Mouse (Mus musculus) CH12.LX (cell line): Measurements from ENCODE around the gene Ostm1. TPM values are rescaled to one million over a fixed set of nuclear protein-coding genes. Genes with fewer than 3 reads are reported as not detected.

Experiments
- DNase-seq: peaks from one replicate; pipeline ENCODE4 v3.0.0-alpha.2; 2013; ENCODE audit errors: extremely low read depth
- H3K27ac ChIP-seq: 2 replicates; pipeline ENCODE4 v1.5.1; 2012; ENCODE audit warnings: low read depth, mild to moderate bottlenecking, control low read depth, moderate library complexity; ENCODE audit not compliant: insufficient read depth
- H3K27me3 ChIP-seq: replicated peaks from 2 replicates; pipeline ENCODE3; 2012; ENCODE audit warnings: inconsistent platforms
- H3K36me3 ChIP-seq, 2 experiments: replicated peaks in 1 of 2; 2 replicates each; pipeline versions ENCODE3 to v1.6.1; 2012; ENCODE audit warnings: inconsistent platforms in 1 of 2, low read length in 1 of 2, mild to moderate bottlenecking in 1 of 2, mixed read lengths in 1 of 2, moderate library complexity in 1 of 2; ENCODE audit not compliant: control insufficient read depth in 1 of 2, insufficient read depth in 1 of 2
- H3K4me1 ChIP-seq, 2 experiments: 2 replicates each; pipeline ENCODE4 v1.6.1; 2012; ENCODE audit warnings: inconsistent platforms in 1 of 2, moderate library complexity in 1 of 2; ENCODE audit not compliant: insufficient read depth in 2 of 2, control insufficient read depth in 1 of 2
- H3K4me2 ChIP-seq: 2 replicates; pipeline ENCODE4 v1.6.1; 2012; ENCODE audit warnings: low read depth, mild to moderate bottlenecking, control low read depth; ENCODE audit not compliant: poor library complexity, insufficient read depth, severe bottlenecking
- H3K4me3 ChIP-seq, 3 experiments: fragments of 150-350 bp in 1 of 3; sonication (generic) in 1 of 3; replicated peaks in 1 of 3; 2 replicates each; pipeline versions ENCODE3 to v1.5.1; 2011 to 2012; ENCODE audit warnings: low read depth in 2 of 3, low read length in 2 of 3, mild to moderate bottlenecking in 2 of 3, moderate library complexity in 2 of 3, control low read depth in 1 of 3, improper control_type of control experiment in 1 of 3, inconsistent platforms in 1 of 3, mixed read lengths in 1 of 3; ENCODE audit not compliant: poor library complexity in 1 of 3
- H3K79me2 ChIP-seq: replicated peaks from 2 replicates; pipeline ENCODE4 v1.6.1; 2012; ENCODE audit warnings: mild to moderate bottlenecking, moderate library complexity; ENCODE audit not compliant: control insufficient read depth, poor library complexity, insufficient read depth, severe bottlenecking; ENCODE audit errors: extremely low read depth
- H3K9ac ChIP-seq: 2 replicates; pipeline ENCODE4 v1.6.1; 2012; ENCODE audit warnings: low read depth, mild to moderate bottlenecking, control low read depth, moderate library complexity; ENCODE audit not compliant: insufficient read depth
- H3K9me3 ChIP-seq: replicated peaks from 2 replicates; pipeline ENCODE3; 2012; ENCODE audit warnings: low read length, inconsistent platforms, mixed read lengths
- CHD2 ChIP-seq: IDR thresholded peaks from 2 replicates; pipeline ENCODE4 v1.6.1; 2011; ENCODE audit warnings: low read length, improper control_type of control experiment
- CTCF ChIP-seq, 2 experiments: IDR thresholded peaks in 1 of 2; conservative IDR thresholded peaks in 1 of 2; 2 replicates each; pipeline ENCODE4 v1.5.1; 2011 to 2012; ENCODE audit warnings: low read depth in 2 of 2, low read length in 2 of 2, improper control_type of control experiment in 1 of 2, inconsistent platforms in 1 of 2, mild to moderate bottlenecking in 1 of 2, moderate library complexity in 1 of 2
- ELF1 ChIP-seq: IDR thresholded peaks from 2 replicates; pipeline ENCODE4 v1.6.1; 2014; ENCODE audit warnings: low read depth, mild to moderate bottlenecking, inconsistent platforms, low read length, improper control_type of control experiment
- EP300 ChIP-seq: IDR thresholded peaks from 2 replicates; pipeline ENCODE4 v1.6.1; 2011; ENCODE audit warnings: low read length, improper control_type of control experiment
- ETS1 ChIP-seq: conservative IDR thresholded peaks from 2 replicates; pipeline ENCODE4 v1.6.1; 2012; ENCODE audit warnings: low read depth, mild to moderate bottlenecking, inconsistent platforms, low read length, improper control_type of control experiment, moderate library complexity
- GABPA ChIP-seq: IDR thresholded peaks from 2 replicates; pipeline ENCODE4 v1.6.1; 2012; ENCODE audit warnings: low read depth, low read length, improper control_type of control experiment, inconsistent platforms; ENCODE audit not compliant: insufficient replicate concordance
- JUN ChIP-seq: IDR thresholded peaks from 2 replicates; pipeline ENCODE4 v1.6.1; 2011; ENCODE audit warnings: low read depth, mild to moderate bottlenecking, low read length, improper control_type of control experiment, moderate library complexity; ENCODE audit not compliant: insufficient read depth
- MAZ ChIP-seq: IDR thresholded peaks from 2 replicates; pipeline ENCODE4 v1.6.1; 2012; ENCODE audit warnings: low read depth, mild to moderate bottlenecking, inconsistent platforms, low read length, improper control_type of control experiment, moderate library complexity
- MEF2A ChIP-seq: IDR thresholded peaks from 2 replicates; pipeline ENCODE4 v1.6.1; 2014; ENCODE audit warnings: low read depth, mild to moderate bottlenecking, inconsistent platforms, low read length, improper control_type of control experiment, borderline replicate concordance
- MXI1 ChIP-seq: IDR thresholded peaks from 2 replicates; pipeline ENCODE4 v1.6.1; 2011; ENCODE audit warnings: mild to moderate bottlenecking, low read depth, low read length, improper control_type of control experiment
- MYC ChIP-seq: IDR thresholded peaks from 2 replicates; pipeline ENCODE4 v1.6.1; 2011; ENCODE audit warnings: low read depth, mild to moderate bottlenecking, improper control_type of control experiment, low read length
- NELFE ChIP-seq: IDR thresholded peaks from 2 replicates; pipeline ENCODE4 v1.6.1; 2011; ENCODE audit warnings: low read depth, low read length, improper control_type of control experiment
- PAX5 ChIP-seq: IDR thresholded peaks from 2 replicates; pipeline ENCODE4 v1.6.1; 2012; ENCODE audit warnings: low read length, inconsistent platforms, mixed read lengths
- RAD21 ChIP-seq: IDR thresholded peaks from 2 replicates; pipeline ENCODE4 v1.6.1; 2011; ENCODE audit warnings: low read depth, mild to moderate bottlenecking, low read length, improper control_type of control experiment, moderate library complexity
- RCOR1 ChIP-seq: conservative IDR thresholded peaks from 2 replicates; pipeline ENCODE4 v1.6.1; 2012; ENCODE audit warnings: low read depth, mild to moderate bottlenecking, inconsistent platforms, low read length, improper control_type of control experiment
- SMC3 ChIP-seq: IDR thresholded peaks from 2 replicates; pipeline ENCODE4 v1.6.1; 2011; ENCODE audit warnings: low read depth, low read length, improper control_type of control experiment
- TCF12 ChIP-seq: IDR thresholded peaks from 2 replicates; pipeline ENCODE4 v1.6.1; 2014; ENCODE audit warnings: low read depth, mild to moderate bottlenecking, inconsistent platforms, low read length, improper control_type of control experiment
- USF1 ChIP-seq: IDR thresholded peaks from 2 replicates; pipeline ENCODE4 v1.6.1; 2014; ENCODE audit warnings: low read depth, mild to moderate bottlenecking, inconsistent platforms, low read length, improper control_type of control experiment
- ZC3H11A ChIP-seq: IDR thresholded peaks from 2 replicates; pipeline ENCODE4 v1.6.1; 2012; ENCODE audit warnings: low read depth, mild to moderate bottlenecking, inconsistent platforms, low read length, improper control_type of control experiment
- ZKSCAN1 ChIP-seq: IDR thresholded peaks from 2 replicates; pipeline ENCODE4 v1.6.1; 2012; ENCODE audit warnings: low read depth, inconsistent platforms, low read length, improper control_type of control experiment, borderline replicate concordance
- dilution Hi-C: fragments of 300-500 bp; cut with MboI; formaldehyde crosslinking; loops from 2 replicates; pipeline ENCODE4 v1.14.3; 2020; ENCODE audit warnings: low sequenced_read_pairs; ENCODE audit not compliant: extremely low pct_unique_long_range_greater_than_20kb, extremely low pct_ligation_motif_present
- in situ Hi-C: fragments of 300-500 bp; cut with MboI; formaldehyde crosslinking; loops from 3 replicates; pipeline ENCODE4 v1.14.3; 2019; ENCODE audit warnings: low sequenced_read_pairs, low pct_ligation_motif_present, low pct_unique_long_range_greater_than_20kb, mixed read lengths
- polyA plus RNA-seq: library from polyadenylated mRNA; unstranded; fragments of >175 nt; gene quantifications from 2 replicates; pipeline ENCODE4 v1.2.1, GENCODE M21; 2012; ENCODE audit warnings: low read depth; ENCODE audit not compliant: insufficient read length
- total RNA-seq, 2 experiments: library from RNA; depleted of rRNA; stranded (reverse); fragments of 300-350 nt in 1 of 2; fragments of >200 nt in 1 of 2; gene quantifications; 2 replicates each; pipeline ENCODE4 v1.2.3; 2012 to 2014

Gene Ostm1
- total and polyA plus RNA-seq, 3 experiments: 19.4 to 30.2 (median 19.4) TPM

DNA sequence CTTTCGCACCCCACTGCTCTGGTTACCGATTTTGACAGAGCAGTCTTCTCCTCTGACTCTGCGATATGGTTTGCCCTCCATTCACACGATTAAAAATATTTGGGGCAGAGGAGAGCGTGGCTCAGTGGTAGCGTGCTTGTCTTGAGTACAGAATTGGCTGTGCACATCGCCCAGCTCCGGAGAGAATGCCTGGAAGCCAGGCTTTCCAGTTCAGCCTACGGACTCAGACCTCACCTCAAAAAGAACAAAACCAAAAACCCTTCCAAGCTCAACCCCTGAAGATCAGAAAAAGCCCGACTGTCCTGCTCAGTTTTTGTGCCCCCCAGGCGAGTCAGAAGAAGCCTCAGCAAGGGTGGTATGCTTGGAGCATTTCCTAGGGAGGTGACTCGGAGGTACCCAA is 29.5 kb downstream of the Ostm1 start:
- dilution Hi-C loops: no loop called here
- no peak overlapping the region for H3K4me3 ChIP-seq
- in situ Hi-C loops: no loop called here
- H3K9ac ChIP-seq: no peak overlapping the region
- H3K27ac ChIP-seq: no peak overlapping the region
- H3K27me3 ChIP-seq: no peaks in the 10 kb centered on the region
- H3K9me3 ChIP-seq: peaks cover 2% of the 10 kb centered on the region
- peaks cover 0 to under 1% of the 10 kb centered on the region in 2 experiments; a peak in 1 of 4 replicates for H3K4me1 ChIP-seq
- TF ChIP-seq ELF1: no peak
- TF ChIP-seq RCOR1: no peak
- no peak for TF ChIP-seq MEF2A
- TF ChIP-seq MYC: no peak
- no peak for TF ChIP-seq ZKSCAN1
- TF ChIP-seq ZC3H11A: no peak
- no peak for TF ChIP-seq MXI1
- no peak for TF ChIP-seq CHD2
- no peak for TF ChIP-seq USF1
- no peak for TF ChIP-seq NELFE
- TF ChIP-seq JUN: no peak
- no peak for TF ChIP-seq PAX5
- no peak for TF ChIP-seq EP300
- TF ChIP-seq GABPA: no peak
- TF ChIP-seq CTCF (conservative IDR thresholded peaks at IDR 0.05 in 1 of 2, IDR thresholded peaks at IDR 0.05 in 1 of 2; ENCODE audit: low read depth in 2 of 2, low read length in 2 of 2): no peak
- no peak for TF ChIP-seq RAD21
- TF ChIP-seq ETS1: no peak
- TF ChIP-seq TCF12: no peak
- no peak for TF ChIP-seq MAZ
- DNase-seq: no peak
- no peak overlapping the region for H3K4me2 ChIP-seq
- no peaks in the 10 kb centered on the region for H3K79me2 ChIP-seq
- no peaks in the 10 kb centered on the region for H3K36me3 ChIP-seq

- TF ChIP-seq RAD21: no peak
- no peak for TF ChIP-seq SMC3
- in situ Hi-C loops (no loop called here), dilution Hi-C loops (no loop called here)
- Histone ChIP-seq H3K27ac (no peak overlapping the region), H3K79me2 (no peaks in the 10 kb centered on the region), H3K27me3 (no peaks in the 10 kb centered on the region), H3K4me3 (no peak overlapping the region), H3K9ac (no peak overlapping the region), H3K36me3 (no peaks in the 10 kb centered on the region), H3K4me1 (peaks cover 0 to 8% of the 10 kb centered on the region in 2 experiments; a peak in 2 of 4 replicates), H3K4me2 (peak overlapping the region; percentile 15; the same call in 1 of the 2 replicates), H3K9me3 (no peaks in the 10 kb centered on the region)
- DNase-seq: no peak
Measured at GRCm38 (mm10) chr10:42613639-42614381, 30.2 kb downstream of the Ostm1 start.
